Mouse (Mus musculus): Measurements from ENCODE around the gene Mbtd1.

DNA sequence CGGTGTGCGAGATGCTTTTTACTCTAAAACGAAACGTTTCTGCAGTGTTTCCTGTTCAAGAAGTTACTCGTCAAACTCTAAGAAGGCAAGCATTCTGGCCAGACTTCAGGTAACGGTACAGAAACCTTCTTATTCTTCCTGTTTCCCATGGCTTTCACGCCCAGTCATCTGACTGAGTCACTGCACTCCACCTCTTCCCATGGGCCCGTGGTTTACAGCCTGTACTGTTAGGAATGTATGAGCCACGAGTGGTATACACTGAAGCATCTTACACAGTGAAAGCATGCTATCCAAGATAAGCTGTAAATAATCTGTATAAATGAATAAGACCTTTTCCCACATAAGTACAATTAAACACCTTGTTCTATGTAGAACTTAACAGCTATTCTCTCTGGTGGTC is 23.2 kb downstream of the Mbtd1 start:
- TF ChIP-seq EP300 (optimal IDR thresholded peaks at IDR 0.05) (no peak), CTCF (IDR thresholded peaks at IDR 0.05; ENCODE audit: low read depth) (no peak)

Data from stomach, postnatal 0 days (tissue).